Mouse (Mus musculus) lung, adult 2 months (tissue): Measurements from ENCODE around the gene Carmil2. TPM values are rescaled to one million over a fixed set of nuclear protein-coding genes. Genes with fewer than 3 reads are reported as not detected.

Source experiments
- DNase-seq: peaks from one replicate; pipeline ENCODE4 v3.0.0; 2022
- H3K4me1 ChIP-seq: fragments of 200-500 bp; 2 replicates; pipeline ENCODE4 v1.6.1; 2011; ENCODE audit warnings: low read length; ENCODE audit not compliant: control insufficient read depth, insufficient read depth
- H3K4me3 ChIP-seq: fragments of 200-500 bp; replicated peaks from 2 replicates; pipeline ENCODE3; 2011; ENCODE audit warnings: low read depth, mild to moderate bottlenecking, control low read depth, low read length; ENCODE audit errors: extremely low read depth
- CTCF ChIP-seq: fragments of 200-500 bp; IDR thresholded peaks from 2 replicates; pipeline ENCODE4 v1.5.1; 2011; ENCODE audit warnings: mild to moderate bottlenecking, low read length, control low read depth; ENCODE audit not compliant: insufficient read depth
- POLR2A ChIP-seq: fragments of 200-500 bp; IDR thresholded peaks from 2 replicates; pipeline ENCODE4 v1.6.1; 2011; ENCODE audit warnings: low read depth, mild to moderate bottlenecking, control low read depth, low read length, borderline replicate concordance; ENCODE audit errors: extremely low read depth
- WGBS: fragments of 180-500 bp; shearing (Covaris S2); methylation state at CpG from one replicate; pipeline ENCODE4 v1.1.7; 2018; 5-methylcytosine and 5-hydroxymethylcytosine counted together
- polyA plus RNA-seq: library from polyadenylated mRNA; depleted of rRNA; stranded (reverse); fragments of >200 nt; gene quantifications from 2 replicates; pipeline ENCODE4 v1.2.3, GENCODE M21; 2012

Gene Carmil2
- polyA plus RNA-seq, 1 experiment, result 4.9 TPM

GRCm38 (mm10) chr8:105685325-105685724, 749 bp upstream of the Carmil2 start:
- no peak overlapping the region for H3K4me3 ChIP-seq
- DNase-seq, result no peak
- H3K4me1 ChIP-seq, result peaks cover 2% of the 10 kb centered on the region; the same call in 1 of the 2 replicates
- WGBS, result 66% methylated on average over 7 of the region's 7 CpGs
- TF ChIP-seq CTCF (no peak), POLR2A (no peak)

GRCm38 (mm10) chr8:105686551-105686950, 477 bp downstream of the Carmil2 start:
- TF ChIP-seq POLR2A, result no peak
- no peak for DNase-seq
- peaks cover 2% of the 10 kb centered on the region; the same call in 1 of the 2 replicates for H3K4me1 ChIP-seq
- no peak overlapping the region for H3K4me3 ChIP-seq
- WGBS, result 53% methylated on average over 6 of the region's 6 CpGs

- TF ChIP-seq CTCF, result no peak
- TF ChIP-seq POLR2A, result no peak
- WGBS, result 48% methylated on average over 8 of the region's 8 CpGs
- DNase-seq, result no peak
- no peak overlapping the region for H3K4me3 ChIP-seq
- peaks cover 2% of the 10 kb centered on the region; the same call in 1 of the 2 replicates for H3K4me1 ChIP-seq
These were observed 1.4 kb downstream of the Carmil2 start for GRCm38 (mm10) chr8:105687512-105687911.

GRCm38 (mm10) chr8:105688242-105688752, 2.2 kb downstream of the Carmil2 start:
- WGBS, result 61% methylated on average over 14 of the region's 14 CpGs
- H3K4me3 ChIP-seq, result no peak overlapping the region
- TF ChIP-seq POLR2A, result no peak
- TF ChIP-seq CTCF, result no peak
- DNase-seq, result no peak
- H3K4me1 ChIP-seq, result peaks cover 2% of the 10 kb centered on the region; the same call in 1 of the 2 replicates

GRCm38 (mm10) chr8:105689256-105689982, 3.3 kb downstream of the Carmil2 start:
- Histone ChIP-seq H3K4me3 (no peak overlapping the region), H3K4me1 (peaks cover 4% of the 10 kb centered on the region)
- TF ChIP-seq POLR2A (no peak), CTCF (no peak)
- DNase-seq, result no peak
- 67% methylated on average over 35 of the region's 35 CpGs for WGBS

- H3K4me3 ChIP-seq, result no peak overlapping the region
- no peak for DNase-seq
- TF ChIP-seq CTCF, result no peak
- no peak for TF ChIP-seq POLR2A
- H3K4me1 ChIP-seq, result peaks cover 4% of the 10 kb centered on the region
- WGBS, result 85% methylated on average over 9 of the region's 9 CpGs
These were observed 3.9 kb downstream of the Carmil2 start for GRCm38 (mm10) chr8:105689983-105690360.

- Histone ChIP-seq H3K4me1 (peaks cover 2% of the 10 kb centered on the region), H3K4me3 (no peak overlapping the region)
- DNase-seq, result no peak
- 82% methylated on average over 14 of the region's 14 CpGs for WGBS
- TF ChIP-seq POLR2A (no peak), CTCF (no peak)
These were observed 4.9 kb downstream of the Carmil2 start for GRCm38 (mm10) chr8:105690978-105691377.

- peaks cover 2% of the 10 kb centered on the region; the same call in 1 of the 2 replicates for H3K4me1 ChIP-seq
- TF ChIP-seq CTCF, result no peak
- no peak for TF ChIP-seq POLR2A
- DNase-seq, result no peak
- H3K4me3 ChIP-seq, result no peak overlapping the region
- WGBS, result 92% methylated on average over 11 of the region's 11 CpGs
These were observed 6.5 kb downstream of the Carmil2 start for GRCm38 (mm10) chr8:105692449-105693182.

- WGBS, result 5% methylated on average over 30 of the region's 30 CpGs
- peak; percentile 66 for DNase-seq
- TF ChIP-seq CTCF (no peak), POLR2A (no peak)
- peaks cover 2% of the 10 kb centered on the region; the same call in 1 of the 2 replicates for H3K4me1 ChIP-seq
- H3K4me3 ChIP-seq, result peak overlapping the region; percentile 10
These were observed 7.6 kb downstream of the Carmil2 start for GRCm38 (mm10) chr8:105693648-105694047.
